Mouse (Mus musculus): Measurements from ENCODE around the gene Nr3c2. TPM values are rescaled to one million over a fixed set of nuclear protein-coding genes. Genes with fewer than 3 reads are reported as not detected.

Gene Nr3c2
- total RNA-seq (2021) = 10 to 100 TPM; 29.1 to 35.6 TPM

- intact Hi-C loops (cut with DNase I) = loop anchor here (10.0 kb wide), 2 partner anchors 335 to 825 kb away; no protein-coding TSS in a partner anchor
These were observed at the start of gene Nr3c2 for GRCm38 (mm10) chr8:76899411-76900154. Gene Nr3c2 (plus strand): TSS chr8:76899442.

GRCm38 (mm10) chr8:76858534-76858933 is 40.7 kb upstream of the Nr3c2 start:
- intact Hi-C loops (cut with DNase I) = no loop called here
- DNase-seq (ENCODE audit: low spot score in 2 of 2) = no peak

More at GRCm38 (mm10) chr8:76899411-76900154, at the start of gene Nr3c2:
- DNase-seq (ENCODE audit: low spot score in 2 of 2) = peak; percentile 53 to 55

GRCm38 (mm10) chr8:76859709-76860108 is 39.5 kb upstream of the Nr3c2 start:
- DNase-seq (ENCODE audit: low spot score in 2 of 2) = no peak
- intact Hi-C loops (cut with DNase I) = no loop called here

GRCm38 (mm10) chr8:76863066-76863465 is 36.2 kb upstream of the Nr3c2 start:
- intact Hi-C loops (cut with DNase I) = no loop called here
- DNase-seq (ENCODE audit: low spot score in 2 of 2) = no peak

GRCm38 (mm10) chr8:76876809-76877208 is 22.4 kb upstream of the Nr3c2 start:
- DNase-seq (ENCODE audit: low spot score in 2 of 2) = peak; percentile 14 to 37
- intact Hi-C loops (cut with DNase I) = no loop called here

- no peak for DNase-seq (ENCODE audit: low spot score in 2 of 2)
- intact Hi-C loops (cut with DNase I) = no loop called here
These were observed 2.2 kb upstream of the Nr3c2 start for GRCm38 (mm10) chr8:76897050-76897449.

GRCm38 (mm10) chr8:76898721-76899410 is 376 bp upstream of the Nr3c2 start:
- intact Hi-C loops (cut with DNase I) = no loop called here
- peak; percentile 69 to 70 for DNase-seq (ENCODE audit: low spot score in 2 of 2)

GRCm38 (mm10) chr8:76900155-76901141 is 1.2 kb downstream of the Nr3c2 start:
- intact Hi-C loops (cut with DNase I) = loop anchor here (10.0 kb wide), 2 partner anchors 334 to 826 kb away; no protein-coding TSS in a partner anchor
- DNase-seq (ENCODE audit: low spot score in 2 of 2) = peak; percentile 57 to 60

GRCm38 (mm10) chr8:76901430-76902204 is 2.4 kb downstream of the Nr3c2 start:
- intact Hi-C loops (cut with DNase I) = loop anchor here (10.0 kb wide), 2 partner anchors 333 to 827 kb away; no protein-coding TSS in a partner anchor
- peak; percentile 96 to 98 for DNase-seq (ENCODE audit: low spot score in 2 of 2)

GRCm38 (mm10) chr8:76902205-76903078 is 3.2 kb downstream of the Nr3c2 start:
- DNase-seq (ENCODE audit: low spot score in 2 of 2) = no peak

GRCm38 (mm10) chr8:76911206-76911605 is 12.0 kb downstream of the Nr3c2 start:
- no peak for DNase-seq (ENCODE audit: low spot score in 2 of 2)

More at GRCm38 (mm10) chr8:76902205-76903078, 3.2 kb downstream of the Nr3c2 start:
- intact Hi-C loops (cut with DNase I) = loop anchor here (10.0 kb wide), 2 partner anchors 332 to 828 kb away; no protein-coding TSS in a partner anchor

GRCm38 (mm10) chr8:76912678-76913077 is 13.4 kb downstream of the Nr3c2 start:
- intact Hi-C loops (cut with DNase I) = no loop called here
- DNase-seq (ENCODE audit: low spot score in 2 of 2) = no peak

More at GRCm38 (mm10) chr8:76911206-76911605, 12.0 kb downstream of the Nr3c2 start:
- intact Hi-C loops (cut with DNase I) = no loop called here

GRCm38 (mm10) chr8:76913207-76913606 is 14.0 kb downstream of the Nr3c2 start:
- DNase-seq (ENCODE audit: low spot score in 2 of 2) = no peak
- intact Hi-C loops (cut with DNase I) = no loop called here

GRCm38 (mm10) chr8:76915260-76915659 is 16.0 kb downstream of the Nr3c2 start:
- intact Hi-C loops (cut with DNase I) = no loop called here
- DNase-seq (ENCODE audit: low spot score in 2 of 2) = no peak

GRCm38 (mm10) chr8:76919546-76919945 is 20.3 kb downstream of the Nr3c2 start:
- intact Hi-C loops (cut with DNase I) = no loop called here
- no peak for DNase-seq (ENCODE audit: low spot score in 2 of 2)

- no peak for DNase-seq (ENCODE audit: low spot score in 2 of 2)
- intact Hi-C loops (cut with DNase I) = no loop called here
These were observed 24.9 kb downstream of the Nr3c2 start for GRCm38 (mm10) chr8:76924150-76924549.

GRCm38 (mm10) chr8:76928326-76928725 is 29.1 kb downstream of the Nr3c2 start:
- intact Hi-C loops (cut with DNase I) = no loop called here
- DNase-seq (ENCODE audit: low spot score in 2 of 2) = no peak

GRCm38 (mm10) chr8:76928808-76929207 is 29.6 kb downstream of the Nr3c2 start:
- no peak for DNase-seq (ENCODE audit: low spot score in 2 of 2)
- intact Hi-C loops (cut with DNase I) = no loop called here
